Mouse (Mus musculus) hindbrain, embryonic 16.5 days (tissue): ENCODE measurements around the gene Chst11. TPM values are rescaled to one million over a fixed set of nuclear protein-coding genes. Genes with fewer than 3 reads are reported as not detected.
A peak's percentile ranks its signal among the peaks of the same experiment; 100 is the strongest.

ENCODE experiments used
- ATAC-seq: fragments of 200-750 bp; cut with Nextera tagmentation; 2 replicates; pipeline ENCODE4 v1.8.0; 2017; ENCODE audit warnings: moderate TSS enrichment, moderate library complexity
- H3K27ac ChIP-seq: fragments of 300-500 bp; sonication (generic); 2 replicates; pipeline ENCODE4 v1.5.1; 2014; ENCODE audit warnings: low read depth, mild to moderate bottlenecking, control low read depth, low read length, moderate library complexity
- H3K27me3 ChIP-seq: fragments of 300-500 bp; sonication (generic); replicated peaks from 2 replicates; pipeline ENCODE4 v1.6.1; 2014; ENCODE audit warnings: low read length; ENCODE audit not compliant: control insufficient read depth, insufficient read depth
- H3K36me3 ChIP-seq: fragments of 300-500 bp; sonication (generic); 2 replicates; pipeline ENCODE4 v1.6.1; 2014; ENCODE audit warnings: mild to moderate bottlenecking, low read length, moderate library complexity, mixed read lengths; ENCODE audit not compliant: control insufficient read depth, insufficient read depth
- H3K4me1 ChIP-seq: fragments of 300-500 bp; sonication (generic); 2 replicates; pipeline ENCODE4 v1.6.1; 2014; ENCODE audit warnings: low read depth, low read length; ENCODE audit not compliant: control insufficient read depth, insufficient read depth
- H3K4me2 ChIP-seq: fragments of 300-500 bp; sonication (generic); 2 replicates; pipeline ENCODE4 v1.6.1; 2014; ENCODE audit warnings: mild to moderate bottlenecking, low read length, control low read depth, moderate library complexity
- H3K4me3 ChIP-seq: fragments of 300-500 bp; sonication (generic); 2 replicates; pipeline ENCODE4 v1.5.1; 2014; ENCODE audit warnings: mild to moderate bottlenecking, low read length, control low read depth, moderate library complexity
- H3K9ac ChIP-seq: fragments of 300-500 bp; sonication (generic); 2 replicates; pipeline ENCODE4 v1.6.1; 2014; ENCODE audit warnings: low read depth, mild to moderate bottlenecking, control low read depth, low read length, moderate library complexity
- H3K9me3 ChIP-seq: fragments of 300-500 bp; sonication (generic); 2 replicates; pipeline ENCODE4 v1.6.1; 2014; ENCODE audit warnings: mild to moderate bottlenecking, low read length, moderate library complexity; ENCODE audit not compliant: control insufficient read depth
- WGBS: fragments of 180-500 bp; shearing (Covaris S2); extraction: QIAGEN DNeasy Blood & Tissue Kit; methylation state at CpG from one replicate; pipeline ENCODE4 v1.1.7; 2014; 5-methylcytosine and 5-hydroxymethylcytosine counted together
- polyA plus RNA-seq: library from polyadenylated mRNA; unstranded; fragments of >200 nt; fragmentation: Nextera tagmentation; extraction: Ambion mirVana; gene quantifications from 2 replicates; pipeline ENCODE4 v1.2.1, GENCODE M21; 2015

Chst11 gene
- polyA plus RNA-seq, 1 experiment from 2014 or later = 3.6 TPM

DNA sequence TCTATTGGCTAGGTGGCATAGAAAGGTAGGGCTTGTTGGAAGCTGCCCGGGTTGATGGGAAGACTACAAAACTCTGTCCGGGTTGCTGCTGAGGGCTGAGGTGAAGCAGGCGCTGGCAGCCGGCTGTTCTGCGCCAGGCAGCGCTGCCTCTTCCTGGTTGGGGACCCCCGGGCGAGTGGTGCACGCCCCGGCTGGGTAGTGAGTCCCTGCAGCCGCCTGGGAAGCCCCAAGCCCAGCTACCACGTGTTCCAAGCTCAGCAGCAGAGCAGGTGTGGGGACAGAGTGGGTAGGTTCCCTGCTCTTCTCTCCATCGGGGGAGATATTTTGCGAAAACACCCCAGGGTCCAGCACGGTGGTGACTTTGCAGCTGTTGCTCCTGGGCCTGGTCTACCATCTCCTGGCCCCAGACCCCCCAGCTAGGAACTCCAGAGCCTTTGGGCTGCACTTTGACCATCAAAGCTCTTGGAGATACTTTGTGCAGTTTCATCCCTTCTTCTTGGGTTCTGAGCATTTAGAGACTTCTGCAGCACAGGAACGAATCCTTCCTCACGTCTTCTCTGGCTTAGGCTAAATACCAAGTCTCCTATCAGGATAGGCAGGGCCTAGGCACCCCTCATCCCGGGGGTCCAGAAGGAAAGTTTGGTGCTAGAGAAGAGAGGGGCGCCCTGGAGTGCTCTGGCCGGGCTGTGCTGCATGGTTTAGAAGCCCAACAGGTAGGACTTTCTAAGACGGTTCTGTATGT lies 1.1 kb downstream of the Chst11 start:
- Histone ChIP-seq H3K36me3 (no peaks in the 10 kb centered on the region), H3K27ac (peak overlapping the region; percentile 89; the same call in 1 of the 2 replicates), H3K9me3 (no peaks in the 10 kb centered on the region), H3K27me3 (no peaks in the 10 kb centered on the region; the same call in 1 of the 2 replicates), H3K9ac (peak overlapping the region; percentile 89), H3K4me1 (peaks cover 30% of the 10 kb centered on the region), H3K4me3 (peak overlapping the region; percentile 88), H3K4me2 (peak overlapping the region; percentile 77)
- 0 out of 2 replicates have a peak, but pooled peaks have one; percentile 22 for ATAC-seq
- 5% methylated on average over 21 of the region's 21 CpGs for WGBS

DNA sequence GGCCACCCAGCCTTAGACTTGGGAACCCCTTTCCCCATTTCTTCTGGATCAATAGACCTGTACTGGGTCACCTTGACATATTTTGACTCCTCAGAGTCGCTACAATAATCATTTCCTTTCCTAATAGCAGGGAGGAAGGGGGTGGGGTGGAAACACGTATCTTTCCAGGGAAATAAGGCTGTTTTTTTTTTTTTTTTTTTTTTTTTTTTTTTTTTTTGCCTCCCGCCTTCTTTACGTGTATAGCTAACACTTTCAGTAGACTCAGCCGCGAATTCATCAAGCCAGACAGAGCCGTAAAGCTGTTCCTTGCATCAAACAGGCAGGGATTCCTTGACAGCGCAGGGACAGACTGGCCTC lies 1.7 kb downstream of the Chst11 start:
- Histone ChIP-seq H3K36me3 (no peaks in the 10 kb centered on the region), H3K4me1 (peaks cover 30% of the 10 kb centered on the region), H3K4me2 (peak overlapping the region; percentile 77), H3K27ac (no peak overlapping the region), H3K4me3 (peak overlapping the region; percentile 88), H3K9me3 (no peaks in the 10 kb centered on the region), H3K9ac (peak overlapping the region; percentile 89), H3K27me3 (no peaks in the 10 kb centered on the region; the same call in 1 of the 2 replicates)
- WGBS = 7% methylated on average over 8 of the region's 8 CpGs
- ATAC-seq = no peak

GRCm38 (mm10) chr10:82987394-82987793 lies 2.1 kb downstream of the Chst11 start:
- peak overlapping the region; percentile 56 for H3K9ac ChIP-seq
- H3K27ac ChIP-seq = no peak overlapping the region
- H3K4me3 ChIP-seq = peak overlapping the region; percentile 88
- H3K9me3 ChIP-seq = no peaks in the 10 kb centered on the region
- whole genome bisulfite sequencing = 41% methylated on average over 4 of the region's 4 CpGs
- peaks cover 30% of the 10 kb centered on the region for H3K4me1 ChIP-seq
- no peaks in the 10 kb centered on the region; the same call in 1 of the 2 replicates for H3K27me3 ChIP-seq
- no peak for ATAC-seq
- peak overlapping the region; percentile 77 for H3K4me2 ChIP-seq
- no peaks in the 10 kb centered on the region for H3K36me3 ChIP-seq

DNA sequence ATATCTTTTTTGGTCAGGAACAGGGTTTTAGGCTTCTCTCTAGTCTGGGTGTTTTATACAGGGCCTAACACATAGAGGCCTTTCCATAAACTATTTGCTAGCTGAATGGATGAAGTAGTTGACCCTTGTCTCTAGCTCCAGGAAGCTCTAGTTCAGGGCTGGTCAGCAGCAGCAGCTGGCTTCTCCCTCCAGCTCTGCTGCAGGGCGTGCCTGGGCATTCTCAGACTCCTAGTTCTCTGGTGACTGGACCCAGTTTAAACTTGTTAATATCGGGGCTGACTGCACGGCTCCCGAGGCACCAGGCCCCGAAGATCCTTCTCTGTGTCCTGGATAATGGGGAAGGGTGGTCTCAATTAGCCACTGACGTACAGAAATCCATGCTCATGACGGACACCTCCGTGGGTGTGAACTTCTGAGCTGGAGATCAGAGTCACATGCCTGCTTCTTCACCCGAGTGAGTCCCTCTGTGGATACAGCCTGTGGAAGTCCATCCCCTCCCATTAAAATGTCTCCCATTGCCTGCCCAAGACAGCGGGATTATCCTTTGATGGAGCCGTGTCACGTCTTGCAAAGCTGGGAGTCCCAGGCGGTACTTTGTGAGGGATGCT lies 4.2 kb downstream of the Chst11 start:
- no peak overlapping the region for H3K27ac ChIP-seq
- H3K4me2 ChIP-seq = no peak overlapping the region; the same call in 1 of the 2 replicates
- H3K36me3 ChIP-seq = no peaks in the 10 kb centered on the region
- H3K27me3 ChIP-seq = no peaks in the 10 kb centered on the region
- WGBS = 68% methylated on average over 13 of the region's 13 CpGs
- H3K4me1 ChIP-seq = peaks cover 28% of the 10 kb centered on the region
- no peaks in the 10 kb centered on the region for H3K9me3 ChIP-seq
- H3K4me3 ChIP-seq = no peak overlapping the region
- no peak overlapping the region for H3K9ac ChIP-seq
- no peak for ATAC-seq

GRCm38 (mm10) chr10:82990918-82991317 lies 5.6 kb downstream of the Chst11 start:
- Histone ChIP-seq H3K27ac (no peak overlapping the region), H3K27me3 (no peaks in the 10 kb centered on the region), H3K9me3 (no peaks in the 10 kb centered on the region), H3K4me1 (peaks cover 28% of the 10 kb centered on the region), H3K9ac (no peak overlapping the region), H3K36me3 (no peaks in the 10 kb centered on the region), H3K4me2 (no peak overlapping the region), H3K4me3 (no peak overlapping the region)
- ATAC-seq = no peak
- 38% methylated on average over 7 of the region's 7 CpGs for WGBS

DNA sequence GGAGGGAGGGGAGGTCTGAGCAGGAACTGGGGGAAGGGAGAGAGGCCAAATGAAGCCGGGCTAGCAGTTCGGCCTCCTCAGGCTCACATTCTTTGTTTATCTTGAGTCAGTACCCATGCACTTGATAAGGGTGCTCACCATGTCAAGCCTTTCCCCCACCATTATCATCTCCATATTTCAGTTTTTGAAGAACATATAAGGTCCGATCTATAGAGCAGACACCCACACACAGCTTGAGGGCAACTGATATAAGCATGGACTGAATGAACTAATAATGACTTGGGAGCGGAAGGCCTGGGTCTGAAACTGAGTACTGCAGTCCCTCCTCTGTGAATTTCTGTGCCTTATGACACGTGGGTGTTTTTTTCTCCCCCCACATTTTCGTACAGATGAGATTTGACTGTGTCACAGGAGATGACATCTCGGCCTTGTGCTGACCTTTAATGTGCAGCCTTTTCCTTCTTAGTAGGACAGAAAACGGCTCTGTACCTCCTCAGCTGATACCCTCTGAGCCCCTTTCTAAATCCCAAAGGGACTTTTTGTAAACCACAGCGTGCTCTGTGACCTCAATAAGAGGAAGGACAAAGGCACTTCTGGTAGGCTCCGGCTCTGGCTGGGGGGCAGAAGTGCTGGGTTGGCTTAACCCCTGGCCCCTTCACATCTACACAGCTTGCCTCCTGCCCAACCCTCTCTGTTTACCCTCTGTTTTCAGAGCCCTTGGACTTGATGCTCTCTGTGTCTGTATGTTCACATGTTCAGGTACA lies 6.6 kb downstream of the Chst11 start:
- Histone ChIP-seq H3K27me3 (no peaks in the 10 kb centered on the region), H3K36me3 (no peaks in the 10 kb centered on the region), H3K27ac (no peak overlapping the region), H3K9ac (no peak overlapping the region), H3K4me2 (no peak overlapping the region), H3K4me3 (no peak overlapping the region), H3K9me3 (no peaks in the 10 kb centered on the region), H3K4me1 (peaks cover 24% of the 10 kb centered on the region)
- WGBS = 48% methylated on average over 10 of the region's 10 CpGs
- no peak for ATAC-seq

DNA sequence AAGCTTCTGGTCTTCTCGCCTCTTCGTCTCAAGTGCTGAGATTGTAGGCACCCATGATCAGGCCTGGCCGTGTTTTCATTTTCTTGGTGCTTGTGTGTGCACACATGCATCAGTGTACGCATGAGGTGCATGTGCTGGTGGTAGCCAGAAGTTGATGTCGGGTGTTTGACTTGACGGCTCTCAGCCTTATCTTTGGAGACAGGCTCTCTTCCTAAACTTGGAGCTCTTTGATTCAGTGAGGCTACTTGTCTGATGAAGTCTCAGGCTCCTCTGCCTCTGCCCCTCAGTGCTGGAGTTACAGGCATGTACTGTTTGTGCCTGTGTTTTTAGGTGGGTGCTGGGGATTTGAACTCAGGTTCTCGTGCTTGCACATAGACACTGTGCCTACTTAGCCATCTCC lies 9.0 kb downstream of the Chst11 start:
- WGBS = 94% methylated on average over 7 of the region's 7 CpGs
- H3K27ac ChIP-seq = no peak overlapping the region
- no peak for ATAC-seq
- H3K27me3 ChIP-seq = no peaks in the 10 kb centered on the region
- H3K4me2 ChIP-seq = no peak overlapping the region
- H3K4me1 ChIP-seq = peaks cover 14% of the 10 kb centered on the region
- H3K9ac ChIP-seq = no peak overlapping the region
- H3K9me3 ChIP-seq = no peaks in the 10 kb centered on the region
- H3K4me3 ChIP-seq = no peak overlapping the region
- H3K36me3 ChIP-seq = no peaks in the 10 kb centered on the region

GRCm38 (mm10) chr10:82997460-82997859 lies 12.2 kb downstream of the Chst11 start:
- ATAC-seq = no peak
- no peaks in the 10 kb centered on the region for H3K4me1 ChIP-seq
- 75% methylated on average over 6 of the region's 6 CpGs for WGBS
- H3K27me3 ChIP-seq = no peaks in the 10 kb centered on the region
- H3K36me3 ChIP-seq = no peaks in the 10 kb centered on the region
- H3K9ac ChIP-seq = no peak overlapping the region
- H3K4me3 ChIP-seq = no peak overlapping the region
- H3K9me3 ChIP-seq = no peaks in the 10 kb centered on the region
- H3K4me2 ChIP-seq = no peak overlapping the region
- no peak overlapping the region for H3K27ac ChIP-seq

GRCm38 (mm10) chr10:83000169-83000568 lies 14.9 kb downstream of the Chst11 start:
- ATAC-seq = no peak
- WGBS = 86% methylated on average over 5 of the region's 5 CpGs
- no peak overlapping the region for H3K4me3 ChIP-seq

More at GRCm38 (mm10) chr10:83000169-83000568, 14.9 kb downstream of the Chst11 start:
- H3K27me3 ChIP-seq = no peaks in the 10 kb centered on the region
- no peaks in the 10 kb centered on the region for H3K9me3 ChIP-seq
- H3K36me3 ChIP-seq = no peaks in the 10 kb centered on the region
- no peak overlapping the region for H3K9ac ChIP-seq
- H3K27ac ChIP-seq = no peak overlapping the region
- no peak overlapping the region for H3K4me2 ChIP-seq
- no peaks in the 10 kb centered on the region for H3K4me1 ChIP-seq
